Mouse (Mus musculus) adrenal gland, postnatal 25 days (tissue): ENCODE measurements at regions not wholly inside any gene's neighbourhood (a gene's known extent, or its start where the extent isn't known, plus 50 kb on each side); places are given as distances from the start of the nearest gene placed in this dataset.

Source experiments
- DNase-seq: peaks from one replicate; pipeline ENCODE4 v3.0.0; 2021; ENCODE audit warnings: mixed read lengths

GRCm38 (mm10) chr8:128164976-128165375 is 193.4 kb upstream of the Nrp1 start:
- DNase-seq, result no peak

DNA sequence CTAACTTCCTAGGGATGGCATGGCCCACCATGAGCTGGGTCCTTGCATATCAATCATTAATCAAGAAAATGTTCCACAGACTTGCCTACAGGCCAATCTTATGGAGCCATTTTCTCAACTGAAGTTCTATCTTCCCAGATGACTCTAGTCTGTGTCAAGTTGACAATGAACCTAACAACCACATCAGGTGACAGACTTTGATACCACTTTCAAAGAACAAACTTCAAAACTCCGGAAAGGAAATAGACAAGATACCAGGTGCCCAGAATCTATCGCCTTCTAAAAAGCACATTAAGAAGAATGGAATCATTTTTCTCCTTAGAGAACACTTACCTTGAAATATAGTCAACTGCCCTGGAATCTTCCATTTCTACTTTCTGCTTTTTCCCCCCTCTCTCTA is 192.8 kb upstream of the Nrp1 start:
- no peak for DNase-seq

- DNase-seq, result no peak
Measured at GRCm38 (mm10) chr8:128166097-128166496, 192.3 kb upstream of the Nrp1 start.

GRCm38 (mm10) chr8:128168819-128169218 is 189.6 kb upstream of the Nrp1 start:
- DNase-seq, result no peak

- DNase-seq, result peak; percentile 10
Measured at GRCm38 (mm10) chr8:128171116-128171515, 187.3 kb upstream of the Nrp1 start.

DNA sequence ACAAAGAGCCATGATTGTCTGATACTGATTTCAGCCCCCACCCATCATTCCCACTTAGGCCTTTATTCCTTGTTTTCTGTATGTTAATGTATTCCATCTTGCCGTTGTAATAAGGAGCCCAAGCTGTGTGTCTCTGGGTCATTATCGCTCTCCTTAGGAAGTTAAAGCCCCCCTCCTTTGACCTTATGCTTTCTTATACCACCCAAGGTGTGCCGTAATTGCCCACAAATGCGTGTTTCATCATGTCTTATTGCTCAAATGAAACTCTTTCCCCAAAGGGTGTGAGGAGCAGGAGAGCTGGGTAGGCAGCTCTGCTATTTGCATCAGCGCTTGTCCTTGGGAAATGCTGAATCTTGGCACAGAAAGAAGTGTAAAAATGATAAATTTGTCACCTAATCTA is 178.2 kb upstream of the Nrp1 start:
- DNase-seq, result no peak

DNA sequence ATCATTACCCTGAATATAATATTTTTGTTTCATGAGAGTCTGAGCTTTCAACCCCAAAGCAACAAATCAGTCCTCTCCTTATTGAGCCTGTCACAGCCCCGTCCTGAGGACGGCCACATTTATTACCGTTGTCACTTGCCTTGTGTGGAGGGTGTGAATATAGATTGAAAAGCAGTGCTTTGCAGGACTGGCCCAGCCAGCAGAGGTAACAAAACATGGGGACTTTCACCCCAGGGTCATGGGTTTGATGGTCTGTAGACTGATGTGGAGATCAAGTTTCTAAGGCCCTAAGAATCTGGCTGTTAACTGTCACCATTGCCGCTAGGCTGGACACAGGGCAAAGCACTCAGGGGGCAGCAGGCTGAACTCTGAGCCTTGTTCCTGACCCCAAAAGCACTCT is 175.3 kb upstream of the Nrp1 start:
- no peak for DNase-seq

GRCm38 (mm10) chr8:128188321-128188720 is 170.1 kb upstream of the Nrp1 start:
- DNase-seq, result no peak

GRCm38 (mm10) chr8:128193293-128193887 is 165.0 kb upstream of the Nrp1 start:
- DNase-seq, result no peak

- no peak for DNase-seq
Measured at GRCm38 (mm10) chr8:128200815-128201214, 157.6 kb upstream of the Nrp1 start.

DNA sequence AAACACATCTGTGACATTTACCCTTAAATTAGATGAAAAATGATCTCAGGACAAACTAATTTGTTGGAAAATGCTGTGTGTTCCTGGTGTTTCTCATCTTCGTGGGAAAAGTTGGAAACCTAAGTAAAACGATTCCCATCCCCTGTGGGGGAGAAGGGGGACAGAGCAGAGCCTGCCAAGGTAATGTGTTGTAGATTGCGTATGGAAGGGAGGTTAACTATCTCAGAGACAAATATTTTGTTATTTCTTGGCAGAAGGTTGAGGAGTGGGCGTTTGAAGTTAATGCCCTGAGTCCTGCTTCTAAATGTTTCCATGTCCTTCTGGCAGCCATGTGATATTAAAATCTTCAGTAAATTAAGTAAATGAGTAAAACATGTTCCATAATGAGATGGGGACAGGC is 156.8 kb upstream of the Nrp1 start:
- DNase-seq, result no peak

- DNase-seq, result no peak
Measured at GRCm38 (mm10) chr8:128202158-128202886, 156.1 kb upstream of the Nrp1 start.

DNA sequence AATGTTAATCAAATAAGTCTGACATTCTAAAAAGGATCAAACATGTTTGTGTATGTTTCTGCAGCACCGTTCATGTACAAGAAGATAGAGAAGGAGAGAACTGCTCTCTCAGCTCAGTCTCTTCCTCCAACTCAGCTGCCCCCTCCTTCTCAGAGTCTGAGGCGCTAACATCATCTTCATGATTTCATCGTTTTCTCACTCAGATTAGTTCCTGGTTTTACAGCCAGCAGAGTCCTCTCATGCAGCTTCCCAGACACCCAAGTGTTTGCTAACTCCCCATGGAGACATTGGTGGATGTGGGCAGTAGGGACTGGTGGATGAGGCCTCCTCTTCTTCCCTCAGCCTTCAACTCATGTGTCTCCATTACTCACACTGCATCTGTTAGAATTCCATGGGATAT is 153.6 kb upstream of the Nrp1 start:
- DNase-seq, result no peak

GRCm38 (mm10) chr8:128207138-128207537 is 151.3 kb upstream of the Nrp1 start:
- DNase-seq, result no peak

DNA sequence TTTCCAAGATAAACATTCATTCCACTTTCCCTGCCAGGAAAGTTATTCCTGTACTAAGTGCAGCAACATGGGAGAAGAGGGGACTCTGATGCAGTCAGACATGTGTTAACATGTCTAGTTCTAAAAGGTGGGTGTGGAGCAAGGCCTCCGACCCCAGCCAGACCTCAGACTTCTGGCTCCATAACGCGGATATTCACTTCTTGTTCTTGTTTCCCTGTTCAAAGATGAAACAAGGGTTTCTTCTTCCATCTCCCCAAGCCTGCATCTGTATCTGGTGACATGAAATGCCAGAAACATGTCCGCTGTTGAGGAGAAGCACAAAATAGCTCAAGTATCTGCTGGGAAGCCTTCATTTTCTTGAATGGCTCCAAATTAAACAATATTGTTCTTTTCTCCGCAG is 147.6 kb upstream of the Nrp1 start:
- DNase-seq, result no peak

DNA sequence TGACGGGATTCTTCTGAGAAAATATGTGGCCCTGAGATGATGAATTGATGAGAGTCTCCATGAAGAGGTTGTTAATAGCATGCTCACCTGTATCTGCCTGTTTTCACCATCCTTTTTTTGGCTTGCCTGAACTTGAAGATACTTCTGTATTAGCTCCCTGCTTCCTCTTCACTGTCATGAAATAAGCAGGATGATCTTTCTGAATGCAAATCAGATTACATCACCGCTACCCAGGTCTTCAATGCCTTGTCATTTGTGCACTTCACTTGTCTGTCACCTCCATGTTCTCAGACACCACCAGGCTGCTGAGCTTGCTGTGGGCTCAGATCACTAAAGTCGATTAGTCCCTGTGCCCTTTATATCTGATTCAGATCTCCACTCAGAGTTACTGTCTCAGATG is 146.2 kb upstream of the Nrp1 start:
- no peak for DNase-seq

DNA sequence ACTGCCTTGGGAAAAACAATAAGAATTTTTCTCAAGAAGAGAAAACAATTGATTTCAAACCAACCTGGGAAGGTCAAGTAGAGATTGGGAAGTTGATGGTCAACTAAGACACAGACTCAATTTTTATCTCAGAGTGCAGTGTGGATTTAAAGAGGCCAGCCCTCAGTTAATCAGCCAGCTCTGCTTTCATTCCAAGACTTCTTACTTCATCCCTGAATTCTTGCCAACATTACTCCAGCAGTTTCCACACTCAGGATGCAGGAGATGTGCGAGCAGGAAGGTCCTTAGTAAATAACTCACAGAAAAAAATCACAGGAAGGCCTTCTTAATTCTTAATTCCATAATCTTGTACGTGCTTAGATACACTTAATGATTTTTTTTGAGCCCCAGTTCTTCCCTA is 144.1 kb upstream of the Nrp1 start:
- DNase-seq, result no peak

- no peak for DNase-seq
Measured at GRCm38 (mm10) chr8:128218886-128219285, 139.5 kb upstream of the Nrp1 start.

GRCm38 (mm10) chr8:128219539-128219938 is 138.9 kb upstream of the Nrp1 start:
- DNase-seq, result peak; percentile 65

DNA sequence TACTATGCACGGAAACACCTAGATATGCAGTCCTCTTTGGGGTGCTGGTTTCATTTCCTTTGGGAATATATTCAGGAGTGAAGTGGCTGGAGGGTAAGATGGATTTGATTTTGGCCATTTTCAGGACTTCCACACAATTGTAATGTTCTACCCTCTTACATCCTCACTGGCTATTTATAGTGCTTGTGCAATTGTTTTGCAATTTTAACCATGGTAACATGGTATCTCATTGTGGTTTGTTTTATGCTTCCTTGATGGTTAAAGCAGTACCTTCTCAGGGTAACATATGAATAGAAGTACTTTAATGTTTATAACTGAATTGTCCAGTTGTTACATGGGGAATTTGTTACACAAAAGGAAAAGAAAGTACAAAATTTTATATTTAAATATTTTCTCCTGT is 135.3 kb upstream of the Nrp1 start:
- DNase-seq, result no peak

GRCm38 (mm10) chr8:128223522-128223921 is 134.9 kb upstream of the Nrp1 start:
- DNase-seq, result no peak

DNA sequence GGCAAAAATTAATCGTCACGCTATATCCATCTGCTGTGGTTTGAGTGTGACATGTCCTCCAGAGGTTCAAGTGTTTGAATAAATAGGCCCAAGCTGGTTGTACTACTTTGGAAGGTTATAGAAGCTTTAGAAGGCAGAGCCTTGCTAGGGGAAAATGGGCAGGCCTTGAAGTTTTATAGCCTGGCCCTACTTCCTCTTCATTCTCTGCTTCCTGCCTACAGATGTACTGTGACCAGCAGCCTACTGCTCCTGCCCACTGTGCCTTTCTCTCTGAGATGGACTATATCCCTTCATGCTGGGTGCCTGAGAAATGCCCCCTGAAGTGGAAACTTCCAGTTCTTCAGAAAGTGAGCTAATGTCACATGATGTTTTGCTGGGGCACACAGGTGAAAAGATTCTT is 133.3 kb upstream of the Nrp1 start:
- no peak for DNase-seq

DNA sequence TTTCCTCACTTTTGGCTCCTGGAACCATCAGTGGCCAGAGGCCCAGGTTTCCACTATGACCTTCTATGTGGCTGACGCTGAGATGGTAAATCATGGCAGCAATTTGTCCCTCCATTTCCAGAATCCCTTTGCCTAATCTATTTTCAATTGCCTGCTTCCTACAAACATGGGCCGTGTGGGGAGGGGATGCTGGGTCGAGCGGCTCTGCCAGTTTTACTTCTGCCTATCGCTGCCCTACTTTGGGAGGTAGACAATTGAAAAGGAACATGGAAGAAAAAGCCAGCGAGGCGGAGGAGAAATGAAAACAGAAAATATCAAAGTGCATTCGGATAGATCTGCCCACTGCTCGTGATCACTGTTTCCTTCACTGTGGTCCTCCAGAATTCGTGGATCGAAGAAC is 123.3 kb upstream of the Nrp1 start:
- DNase-seq, result no peak

DNA sequence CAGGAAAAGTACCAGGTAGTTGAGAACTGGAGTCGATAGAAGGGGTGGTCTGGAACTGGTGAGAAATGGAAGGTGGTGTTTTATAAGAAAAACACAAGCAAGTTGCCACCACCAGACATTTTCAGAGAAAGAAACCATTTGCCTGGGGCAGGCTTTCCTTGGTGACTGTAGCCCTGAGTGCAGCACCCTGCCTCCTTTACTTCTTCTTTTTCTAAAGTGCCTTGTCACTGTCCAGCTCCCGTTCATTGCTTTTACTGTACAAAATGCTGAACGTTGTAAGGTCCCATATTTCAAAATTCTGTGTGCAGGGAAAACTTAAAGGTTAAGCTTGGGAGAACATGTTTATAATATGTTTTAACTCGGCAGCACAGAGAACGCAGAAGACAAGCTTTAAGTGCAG is 122.9 kb upstream of the Nrp1 start:
- DNase-seq, result no peak

- DNase-seq, result no peak
Measured at GRCm38 (mm10) chr8:128236097-128236496, 122.3 kb upstream of the Nrp1 start.
